Mouse (Mus musculus) layer of hippocampus, adult 18-20 months (tissue): ENCODE results near the gene Surf6. TPM values are rescaled to one million over a fixed set of nuclear protein-coding genes. Genes with fewer than 3 reads are reported as not detected.
"Not testable (repeated sequence)": the region's sequence is repeated elsewhere in the genome, so short reads cannot be mapped to it uniquely, and the experiment has no call there.

ENCODE experiments used
- DNase-seq, 2 experiments: peaks; one replicate each; pipeline ENCODE4 v3.0.0; 2022; ENCODE audit warnings: low spot score in 2 of 2
- total RNA-seq, 2 experiments: library from RNA; stranded (reverse); gene quantifications; 2 replicates each; pipeline ENCODE4 v1.2.3; 2021

Surf6 gene
- total RNA-seq, 2 experiments from 2014 or later, result 26.4 to 29.0 TPM

GRCm38 (mm10) chr2:26913416-26914147, 10.9 kb upstream of the Surf6 start:
- DNase-seq, result no peak

- DNase-seq, result no peak
Observed at GRCm38 (mm10) chr2:26912253-26912770, 9.6 kb upstream of the Surf6 start.

DNA sequence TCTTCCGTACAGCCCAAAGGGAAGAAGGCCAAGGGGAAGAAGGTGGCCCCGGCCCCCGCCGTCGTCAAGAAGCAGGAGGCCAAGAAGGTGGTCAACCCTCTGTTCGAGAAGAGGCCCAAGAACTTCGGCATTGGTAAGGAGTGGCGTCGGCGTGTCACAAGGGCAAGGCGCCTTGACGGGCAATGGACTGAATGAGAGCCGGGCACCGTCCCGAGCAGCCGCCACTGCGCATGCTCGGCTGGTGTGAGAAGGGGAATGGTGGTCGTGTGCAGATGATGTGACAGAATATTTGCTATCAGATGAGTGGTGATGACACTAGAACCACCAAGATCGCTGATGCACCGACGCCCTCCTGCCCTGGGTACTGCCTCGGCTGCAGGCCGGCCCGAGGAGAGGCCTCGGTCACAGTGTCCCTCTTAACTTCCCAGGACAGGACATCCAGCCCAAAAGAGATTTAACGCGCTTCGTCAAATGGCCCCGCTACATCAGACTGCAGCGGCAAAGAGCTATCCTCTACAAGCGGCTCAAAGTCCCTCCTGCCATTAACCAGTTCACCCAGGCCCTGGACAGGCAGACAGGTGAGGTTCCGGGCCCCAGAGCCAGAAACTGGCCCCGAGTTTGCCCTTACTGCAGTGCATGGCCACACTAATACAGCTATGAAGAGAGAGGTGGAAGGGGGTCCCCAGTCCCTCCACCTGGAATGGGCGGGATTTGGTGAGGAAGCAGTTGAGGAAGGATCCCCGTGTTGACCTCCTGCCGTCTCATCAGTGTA, 8.5 kb upstream of the Surf6 start:
- peak; percentile 52 to 58 for DNase-seq

DNA sequence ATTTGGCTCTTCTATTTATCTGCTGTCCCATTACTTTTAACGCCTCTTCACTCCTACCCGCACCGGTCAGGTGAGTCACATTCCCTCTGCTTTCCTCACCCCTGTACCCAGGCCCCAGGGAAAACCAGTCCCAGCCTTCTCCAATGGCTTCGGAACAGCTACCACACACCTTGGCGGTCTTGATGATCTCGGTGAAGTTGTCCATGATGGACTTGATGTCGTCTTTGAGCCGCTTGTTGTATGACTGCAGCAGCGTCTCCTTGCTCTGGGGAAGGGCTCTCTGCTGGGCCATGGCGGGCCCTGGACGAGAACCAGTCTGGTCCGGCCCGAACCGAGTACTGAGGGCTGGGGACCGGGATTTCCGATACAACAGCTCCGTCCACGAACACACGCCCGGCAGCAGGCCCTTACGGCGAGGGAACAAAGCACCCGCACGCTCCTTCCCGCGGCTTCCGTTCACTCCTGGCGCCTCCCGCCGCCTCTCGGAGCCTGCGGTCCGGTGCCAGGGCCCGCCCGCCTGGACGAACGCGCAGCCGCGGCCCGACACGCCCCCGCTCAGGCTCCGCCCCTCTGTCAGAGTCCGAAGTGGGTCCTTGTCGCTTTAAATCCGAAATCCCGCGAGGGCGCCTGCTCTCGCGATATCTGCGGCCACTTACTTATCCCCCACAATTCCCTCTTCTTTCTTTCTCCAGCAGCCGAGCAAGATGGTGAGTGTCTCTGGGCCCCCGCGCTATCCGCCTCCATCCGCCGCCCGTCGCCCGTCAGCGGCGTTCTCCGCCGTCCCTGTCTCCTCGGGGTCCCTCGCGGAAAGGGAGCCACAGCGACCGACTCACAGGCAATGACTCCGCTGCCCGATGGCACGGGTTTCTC, 7.7 kb upstream of the Surf6 start, which contains the start of the genes Med22 and Rpl7a:
TSS of gene Med22 (minus strand) at position 554 of the 870 bp plus-strand sequence.
TSS of gene Rpl7a (plus strand) at position 641 of the 870 bp plus-strand sequence.
- DNase-seq, result peak; percentile 99 to 100

- DNase-seq, result no peak
Observed at GRCm38 (mm10) chr2:26909387-26909784, 6.7 kb upstream of the Surf6 start.

- no peak for DNase-seq
Observed at GRCm38 (mm10) chr2:26908710-26909386, 6.2 kb upstream of the Surf6 start.

- no peak for DNase-seq
Observed at GRCm38 (mm10) chr2:26907109-26907508, 4.4 kb upstream of the Surf6 start.

DNA sequence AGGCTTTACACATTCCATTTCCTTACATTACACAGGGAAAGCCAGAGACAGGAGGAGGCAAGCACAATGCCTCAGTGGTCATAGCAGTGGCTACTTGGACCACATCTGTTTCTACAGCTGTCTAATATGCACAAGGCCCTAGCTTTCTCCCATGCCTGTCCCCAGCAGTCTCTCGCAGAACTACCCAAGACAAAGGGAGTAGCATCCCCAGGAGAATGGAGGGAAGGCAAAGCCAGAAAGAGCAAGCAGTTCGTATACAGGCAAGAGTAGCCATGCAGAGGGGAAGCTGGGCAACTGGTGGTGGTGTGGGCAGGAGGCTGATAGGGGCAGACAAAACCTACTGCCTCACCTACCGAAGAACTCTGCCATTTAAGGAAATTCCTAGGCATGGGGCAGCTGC, 3.8 kb upstream of the Surf6 start:
- no peak for DNase-seq

DNA sequence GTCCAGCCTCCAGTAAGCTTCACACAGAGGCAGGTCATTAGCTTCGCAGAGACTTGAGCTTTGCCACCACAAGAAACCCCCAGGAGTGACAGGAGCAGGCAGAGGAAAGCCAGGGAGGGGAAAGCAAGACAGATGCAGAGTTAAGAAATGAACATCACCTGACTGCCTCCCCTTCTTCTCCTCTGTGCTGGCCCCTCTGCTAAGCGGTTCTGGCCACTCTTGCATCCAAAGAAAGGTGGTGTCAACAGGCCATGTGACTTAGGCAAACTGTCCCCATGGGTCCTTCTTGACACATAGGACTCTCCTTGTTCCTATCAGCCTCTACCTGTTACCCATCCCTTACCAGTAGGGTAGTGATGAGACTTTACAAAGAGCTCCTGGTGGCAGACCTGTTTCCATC, 3.3 kb upstream of the Surf6 start:
- no peak for DNase-seq

DNA sequence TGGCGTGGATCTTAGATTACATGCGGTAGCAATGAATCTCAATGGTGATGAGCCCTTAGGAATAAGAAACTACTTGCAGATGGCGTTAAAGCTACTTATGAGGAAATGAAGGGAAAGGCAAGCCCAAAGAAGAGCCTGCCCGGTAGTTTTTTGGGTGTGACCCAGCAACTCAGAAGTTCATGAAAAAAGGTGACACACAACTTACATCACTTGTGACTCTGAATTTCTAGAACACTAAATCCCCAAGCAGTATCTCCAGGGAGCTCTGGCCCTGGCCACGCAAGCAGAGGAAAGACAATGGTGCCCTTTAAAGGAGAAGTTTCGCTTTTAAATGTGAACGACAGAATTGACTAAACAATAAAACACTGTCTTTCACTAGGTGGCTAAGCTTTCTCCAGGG, 632 bp upstream of the Surf6 start:
- DNase-seq, result no peak

DNA sequence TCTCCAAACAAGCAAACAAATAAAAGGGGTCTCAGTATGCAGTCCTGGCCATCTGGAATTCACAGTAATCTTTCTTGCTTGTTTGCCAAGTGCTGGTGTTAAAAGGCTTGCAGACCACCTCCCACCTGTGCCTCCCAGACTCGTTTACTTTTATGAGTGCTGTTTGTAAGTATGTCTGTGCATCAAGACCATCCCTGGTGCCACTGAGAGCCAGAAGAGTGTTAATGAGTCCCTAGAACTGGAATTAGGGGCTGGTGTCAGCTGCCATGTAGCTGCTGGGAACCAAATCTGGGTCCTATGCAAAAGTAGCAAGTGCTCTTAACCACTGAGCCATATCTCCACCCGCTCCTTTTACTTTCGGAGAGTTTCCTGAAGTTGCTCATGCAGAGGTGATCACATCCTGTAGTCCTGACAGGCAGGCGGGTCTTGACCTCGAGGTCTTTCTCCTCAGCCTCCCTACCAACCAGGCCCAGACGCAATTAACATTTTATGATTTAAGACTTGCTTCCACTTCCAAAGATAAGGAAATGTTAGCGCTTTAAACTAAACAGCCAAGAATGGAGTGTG, 762 bp downstream of the Surf6 start:
- no peak for DNase-seq

GRCm38 (mm10) chr2:26900731-26901130, 1.9 kb downstream of the Surf6 start:
- no peak for DNase-seq

- DNase-seq, result no peak
Observed at GRCm38 (mm10) chr2:26895898-26896297, 6.8 kb downstream of the Surf6 start.

- not testable (repeated sequence) for DNase-seq
Observed at GRCm38 (mm10) chr2:26886170-26886569, 16.5 kb downstream of the Surf6 start.

DNA sequence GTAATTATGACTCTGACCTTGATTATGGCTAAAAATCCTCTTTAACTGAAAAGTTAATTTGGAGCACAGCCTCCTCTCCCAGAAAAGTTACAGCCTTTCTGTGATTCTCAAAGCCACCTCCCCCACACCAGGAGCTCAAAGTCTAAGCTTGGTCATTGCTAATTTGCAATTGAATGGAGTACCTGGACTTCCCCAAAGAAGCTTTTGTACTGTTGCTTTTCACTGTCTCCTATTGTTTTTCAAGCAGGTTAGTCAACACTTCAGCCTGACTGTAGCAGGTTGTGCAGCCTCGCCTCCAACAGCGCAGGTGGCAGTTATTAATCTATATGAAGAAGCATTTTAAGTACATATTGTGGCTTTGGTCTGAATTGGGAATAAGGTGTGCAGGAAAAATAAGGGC, 17.1 kb downstream of the Surf6 start:
- DNase-seq, result not testable (repeated sequence)

DNA sequence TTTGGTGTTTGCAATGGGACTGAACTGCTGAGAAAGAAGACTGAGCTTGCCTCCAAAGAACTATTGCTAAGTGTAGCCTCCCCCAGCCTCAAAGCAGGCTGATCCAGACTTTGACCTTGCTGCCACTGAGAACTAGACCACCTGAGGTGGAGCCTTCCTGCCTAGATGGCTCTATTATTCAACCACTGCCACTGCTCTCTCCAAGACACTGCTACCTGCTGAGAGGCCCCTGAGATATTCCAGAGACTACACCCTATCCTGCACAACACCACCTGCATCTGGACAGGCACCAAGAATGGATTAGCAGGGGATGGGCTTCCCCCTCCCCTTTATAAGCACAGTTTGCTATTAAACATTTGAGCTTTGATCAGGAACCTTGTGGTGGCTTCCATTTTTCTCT, 24.1 kb downstream of the Surf6 start:
- no peak for DNase-seq

DNA sequence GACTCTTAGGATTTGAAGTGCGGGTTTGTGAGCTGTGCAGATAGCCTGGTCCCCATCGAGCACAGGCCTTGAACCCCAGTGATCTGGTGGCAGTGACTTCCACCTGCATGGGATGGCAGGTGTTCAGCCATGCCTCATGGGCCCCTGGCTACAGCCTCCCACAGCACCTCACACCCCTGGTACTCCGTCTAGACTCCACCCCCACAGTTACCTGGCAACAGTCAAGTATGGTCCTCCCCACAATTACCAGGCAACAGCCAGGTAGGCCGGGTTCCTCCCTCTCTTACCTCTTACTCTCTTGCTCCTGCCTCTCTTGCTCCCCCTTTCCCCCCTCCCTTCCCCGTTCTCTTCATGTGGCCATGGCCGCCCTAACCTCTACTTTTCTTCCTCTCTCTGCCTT, 32.0 kb downstream of the Surf6 start:
- DNase-seq, result no peak

- no peak for DNase-seq
Observed at GRCm38 (mm10) chr2:26864879-26865278, 37.8 kb downstream of the Surf6 start, which contains the start of gene Abo. Gene Abo (minus strand): TSS chr2:26864979.

DNA sequence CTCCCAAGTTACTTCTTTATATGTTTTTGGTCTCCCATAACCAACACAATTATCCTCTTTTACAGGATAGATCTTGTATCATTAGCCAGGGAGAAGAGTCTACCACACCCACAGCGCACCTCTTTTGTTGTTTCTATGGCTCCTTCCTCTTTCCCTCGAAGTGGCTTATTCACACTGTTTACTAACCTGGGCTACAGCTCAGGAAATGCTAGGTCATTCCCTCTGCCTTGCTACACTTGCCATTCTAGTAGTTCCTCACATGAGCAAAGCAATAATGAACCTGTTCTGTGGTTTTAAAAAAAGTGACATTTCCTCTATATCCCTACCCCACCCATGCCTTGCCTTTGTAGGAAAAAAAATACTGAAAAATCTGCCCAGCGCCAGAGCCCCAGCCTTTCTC, 39.8 kb downstream of the Surf6 start:
- DNase-seq, result no peak

DNA sequence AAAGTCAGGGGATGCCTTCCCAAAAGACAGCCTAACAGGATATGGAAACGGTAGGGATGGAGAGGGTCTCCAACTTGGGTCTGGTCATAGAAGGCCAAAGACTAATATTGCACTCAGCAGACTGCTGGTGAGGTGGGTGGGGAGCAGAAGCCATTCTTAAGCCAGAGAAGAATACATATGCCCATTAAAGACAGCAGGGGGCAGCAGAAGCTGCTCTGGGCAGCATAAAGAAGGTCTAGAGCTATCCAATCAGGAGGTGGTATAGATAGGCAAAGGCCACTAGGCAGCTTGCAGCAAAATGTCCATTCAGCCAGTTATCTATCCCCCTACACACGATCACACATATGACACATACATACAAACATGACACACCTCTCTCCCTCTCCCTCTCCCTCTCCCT, 55.0 kb downstream of the Surf6 start:
- peak; percentile 2 to 39 for DNase-seq
